Mouse (Mus musculus): ENCODE measurements around the gene Trp53tg5.

Trp53tg5 gene

GRCm38 (mm10) chr2:164429881-164430615 lies 43.5 kb downstream of the Trp53tg5 start:
- DNase-seq: no peak

- no peak for DNase-seq
These were observed 45.1 kb downstream of the Trp53tg5 start for GRCm38 (mm10) chr2:164428451-164428850.

- DNase-seq: no peak
These were observed 46.6 kb downstream of the Trp53tg5 start for GRCm38 (mm10) chr2:164426952-164427351.

GRCm38 (mm10) chr2:164426121-164426520 lies 47.4 kb downstream of the Trp53tg5 start:
- no peak for DNase-seq

- DNase-seq: no peak
These were observed 48.1 kb downstream of the Trp53tg5 start for GRCm38 (mm10) chr2:164425401-164425800.

- no peak for DNase-seq
These were observed 49.1 kb downstream of the Trp53tg5 start for GRCm38 (mm10) chr2:164424406-164424805.

- peak; percentile 16 for DNase-seq
These were observed 50.1 kb downstream of the Trp53tg5 start for GRCm38 (mm10) chr2:164423464-164423863.

GRCm38 (mm10) chr2:164422675-164423393 lies 50.7 kb downstream of the Trp53tg5 start:
- no peak for DNase-seq

GRCm38 (mm10) chr2:164421979-164422378 lies 51.5 kb downstream of the Trp53tg5 start:
- no peak for DNase-seq

GRCm38 (mm10) chr2:164421306-164421705 lies 52.2 kb downstream of the Trp53tg5 start:
- no peak for DNase-seq

Measured in cerebellum, adult 11-12 months (tissue).